Mouse (Mus musculus): ENCODE measurements around the gene Olfr558.

- TF ChIP-seq POLR2A (IDR thresholded peaks at IDR 0.05; ENCODE audit: extremely low read depth, insufficient read depth, low read length) (no peak), CTCF (IDR thresholded peaks at IDR 0.05; ENCODE audit: low read depth, low read length) (peak; percentile 76)
Measured at GRCm38 (mm10) chr7:102695358-102696125, 6.5 kb upstream of the Olfr558 start, which contains the start of gene Olfr557.

All from liver, adult 2 months (tissue).